Mouse (Mus musculus) forebrain, embryonic 11.5 days (tissue): ENCODE results near the gene Brinp2. TPM values are rescaled to one million over a fixed set of nuclear protein-coding genes. Genes with fewer than 3 reads are reported as not detected.

ENCODE experiments used
- ATAC-seq: fragments of 200-750 bp; cut with Nextera tagmentation; replicated peaks from 2 replicates; pipeline ENCODE4 v1.8.0; 2017; ENCODE audit warnings: moderate TSS enrichment; ENCODE audit not compliant: low FRiP score
- DNase-seq: peaks from one replicate; pipeline ENCODE4 v3.0.0-alpha.2; 2017; ENCODE audit warnings: low spot score
- H3K27ac ChIP-seq: fragments of 300-500 bp; sonication (generic); 2 replicates; pipeline ENCODE4 v1.5.1; 2014; ENCODE audit warnings: low read depth, low read length
- H3K27me3 ChIP-seq: fragments of 300-500 bp; sonication (generic); 2 replicates; pipeline ENCODE4 v1.6.1; 2014; ENCODE audit warnings: mild to moderate bottlenecking, low read length, mixed read lengths; ENCODE audit not compliant: control insufficient read depth, insufficient read depth
- H3K36me3 ChIP-seq: fragments of 300-500 bp; sonication (generic); 2 replicates; pipeline ENCODE4 v1.6.1; 2014; ENCODE audit warnings: mild to moderate bottlenecking, low read length, moderate library complexity, mixed read lengths; ENCODE audit not compliant: control insufficient read depth, insufficient read depth
- H3K4me1 ChIP-seq: fragments of 300-500 bp; sonication (generic); replicated peaks from 2 replicates; pipeline ENCODE4 v1.6.1; 2014; ENCODE audit warnings: low read length, mixed read lengths; ENCODE audit not compliant: control insufficient read depth, insufficient read depth
- H3K4me2 ChIP-seq: fragments of 300-500 bp; sonication (generic); 2 replicates; pipeline ENCODE4 v1.6.1; 2014; ENCODE audit warnings: low read depth, mild to moderate bottlenecking, low read length, moderate library complexity, mixed read lengths; ENCODE audit not compliant: severe bottlenecking
- H3K4me3 ChIP-seq: fragments of 300-500 bp; sonication (generic); 2 replicates; pipeline ENCODE4 v1.5.1; 2014; ENCODE audit warnings: low read depth, low read length
- H3K9ac ChIP-seq: fragments of 300-500 bp; sonication (generic); 2 replicates; pipeline ENCODE4 v1.6.1; 2014; ENCODE audit warnings: low read length
- H3K9me3 ChIP-seq: fragments of 300-500 bp; sonication (generic); 2 replicates; pipeline ENCODE4 v1.6.1; 2016; ENCODE audit warnings: low read length, mixed read lengths; ENCODE audit not compliant: control insufficient read depth
- WGBS: fragments of 180-500 bp; shearing (Covaris S2); extraction: QIAGEN DNeasy Blood & Tissue Kit; methylation state at CpG from one replicate; pipeline ENCODE4 v1.1.7; 2014; 5-methylcytosine and 5-hydroxymethylcytosine counted together
- polyA plus RNA-seq: library from polyadenylated mRNA; unstranded; fragments of >200 nt; fragmentation: Nextera tagmentation; extraction: Ambion mirVana; gene quantifications from 2 replicates; pipeline ENCODE4 v1.2.1, GENCODE M21; 2014

The Brinp2 gene
- polyA plus RNA-seq, 1 experiment from 2014 or later, result 6.2 TPM

GRCm38 (mm10) chr1:158364461-158364860 is 8.3 kb upstream of the Brinp2 start:
- Histone ChIP-seq H3K36me3 (no peaks in the 10 kb centered on the region), H3K4me1 (peaks cover 7% of the 10 kb centered on the region; the same call in 1 of the 2 replicates), H3K9ac (peak overlapping the region; percentile 30), H3K27ac (peak overlapping the region; percentile 7; the same call in 1 of the 2 replicates), H3K4me3 (peak overlapping the region; percentile 67), H3K4me2 (peak overlapping the region; percentile 78), H3K27me3 (no peaks in the 10 kb centered on the region), H3K9me3 (no peaks in the 10 kb centered on the region)
- DNase-seq, result peak; percentile 55
- WGBS, result 21% methylated on average over 1 of the region's 1 CpGs
- ATAC-seq, result peak; percentile 73

GRCm38 (mm10) chr1:158362292-158363101 is 6.4 kb upstream of the Brinp2 start:
- Histone ChIP-seq H3K36me3 (no peaks in the 10 kb centered on the region), H3K27ac (peak overlapping the region; percentile 79), H3K9ac (peak overlapping the region; percentile 96), H3K9me3 (no peaks in the 10 kb centered on the region), H3K4me2 (peak overlapping the region; percentile 78), H3K27me3 (no peaks in the 10 kb centered on the region), H3K4me3 (peak overlapping the region; percentile 67), H3K4me1 (peaks cover 7% of the 10 kb centered on the region; the same call in 1 of the 2 replicates)
- DNase-seq, result peak; percentile 76
- WGBS, result 1% methylated on average over 33 of the region's 37 CpGs
- peak; percentile 83 for ATAC-seq

DNA sequence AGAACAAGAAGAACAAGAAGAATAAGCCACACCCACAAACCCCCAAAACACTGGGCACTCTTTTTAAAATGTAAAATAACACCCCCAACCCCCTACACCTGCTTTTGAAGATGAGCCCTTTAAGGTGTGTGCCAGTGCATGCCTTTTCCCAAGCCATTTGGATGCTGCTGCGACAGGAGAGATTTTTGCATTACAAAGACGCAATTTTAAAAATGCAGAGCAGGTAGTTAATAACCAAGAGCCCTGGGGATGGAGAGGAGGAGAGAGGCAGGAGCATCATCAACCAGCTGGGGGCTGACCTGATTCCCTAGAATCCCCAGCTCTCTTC is 5.8 kb upstream of the Brinp2 start, which contains the start of gene Astn1:
Gene Astn1, plus strand, starts transcription at position 310 of the 328 bp plus-strand sequence.
- WGBS, result 0% methylated on average over 2 of the region's 2 CpGs
- H3K27ac ChIP-seq, result peak within 1 kb of the TSS; percentile 79
- DNase-seq, result no peak
- H3K4me2 ChIP-seq, result peak within 1 kb of the TSS; percentile 78
- H3K4me3 ChIP-seq, result peak within 1 kb of the TSS; percentile 67
- no peaks in the 10 kb centered on the region for H3K36me3 ChIP-seq
- no peak; the same call in 1 of the 2 replicates for ATAC-seq
- H3K9me3 ChIP-seq, result no peaks in the 10 kb centered on the region
- peak within 1 kb of the TSS; percentile 96 for H3K9ac ChIP-seq
- H3K27me3 ChIP-seq, result no peaks in the 10 kb centered on the region
- peaks cover 7% of the 10 kb centered on the region; the same call in 1 of the 2 replicates for H3K4me1 ChIP-seq

- DNase-seq, result peak; percentile 58
- peak; percentile 34 for ATAC-seq
- Histone ChIP-seq H3K9me3 (no peaks in the 10 kb centered on the region), H3K36me3 (no peaks in the 10 kb centered on the region), H3K27ac (no peak overlapping the region), H3K4me3 (peak overlapping the region; percentile 66), H3K4me2 (peak overlapping the region; percentile 98), H3K4me1 (no peaks in the 10 kb centered on the region; the same call in 1 of the 2 replicates), H3K9ac (peak overlapping the region; percentile 64), H3K27me3 (peaks cover 10% of the 10 kb centered on the region)
- 7% methylated on average over 28 of the region's 28 CpGs for WGBS
Observed at GRCm38 (mm10) chr1:158355177-158356050, 712 bp downstream of the Brinp2 start.

- no peak for DNase-seq
- no peak for ATAC-seq
- H3K4me1 ChIP-seq, result no peaks in the 10 kb centered on the region; the same call in 1 of the 2 replicates
- H3K9me3 ChIP-seq, result no peaks in the 10 kb centered on the region
- peaks cover 10% of the 10 kb centered on the region for H3K27me3 ChIP-seq
- no peaks in the 10 kb centered on the region for H3K36me3 ChIP-seq
- no peak overlapping the region for H3K27ac ChIP-seq
- no peak overlapping the region for H3K4me2 ChIP-seq
- no peak overlapping the region for H3K4me3 ChIP-seq
- no peak overlapping the region for H3K9ac ChIP-seq
- WGBS, result 87% methylated on average over 5 of the region's 5 CpGs
Observed at GRCm38 (mm10) chr1:158353656-158354371, 2.3 kb downstream of the Brinp2 start.

DNA sequence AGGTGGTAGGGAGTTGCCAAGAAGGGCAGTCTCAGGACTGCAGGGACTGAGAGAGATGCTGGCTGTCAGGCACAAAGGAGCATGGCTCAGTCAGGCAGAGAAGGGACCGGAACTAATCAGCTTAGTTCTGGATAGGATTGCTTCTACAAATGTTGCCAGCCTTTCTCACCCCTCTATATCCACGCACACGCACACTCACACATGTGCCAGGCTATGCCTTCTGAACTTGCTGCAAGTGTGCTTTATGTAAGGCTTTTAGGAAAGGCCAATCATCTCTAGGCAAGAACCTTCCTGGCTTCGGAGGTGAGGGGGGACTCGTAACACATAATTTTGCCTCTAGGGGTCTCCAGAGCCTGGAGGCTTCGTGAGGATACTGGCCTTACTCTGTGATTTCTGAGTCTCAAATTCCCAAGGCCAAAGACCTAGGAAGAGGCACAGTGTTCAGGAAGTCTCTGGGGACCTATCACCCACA is 12.8 kb downstream of the Brinp2 start:
- no peaks in the 10 kb centered on the region for H3K9me3 ChIP-seq
- no peak overlapping the region for H3K27ac ChIP-seq
- 31% methylated on average over 6 of the region's 6 CpGs for WGBS
- ATAC-seq (peak; percentile 61), DNase-seq (peak; percentile 54)
- H3K4me1 ChIP-seq, result no peaks in the 10 kb centered on the region
- H3K4me2 ChIP-seq, result no peak overlapping the region
- no peaks in the 10 kb centered on the region for H3K36me3 ChIP-seq
- no peak overlapping the region for H3K9ac ChIP-seq
- H3K27me3 ChIP-seq, result no peaks in the 10 kb centered on the region
- H3K4me3 ChIP-seq, result no peak overlapping the region

GRCm38 (mm10) chr1:158328839-158329238 is 27.3 kb downstream of the Brinp2 start:
- Histone ChIP-seq H3K9me3 (no peaks in the 10 kb centered on the region), H3K9ac (no peak overlapping the region), H3K27me3 (no peaks in the 10 kb centered on the region), H3K36me3 (no peaks in the 10 kb centered on the region), H3K4me3 (no peak overlapping the region), H3K4me2 (no peak overlapping the region), H3K27ac (no peak overlapping the region), H3K4me1 (no peaks in the 10 kb centered on the region)
- no peak for DNase-seq
- no peak for ATAC-seq
- 86% methylated on average over 2 of the region's 2 CpGs for WGBS

DNA sequence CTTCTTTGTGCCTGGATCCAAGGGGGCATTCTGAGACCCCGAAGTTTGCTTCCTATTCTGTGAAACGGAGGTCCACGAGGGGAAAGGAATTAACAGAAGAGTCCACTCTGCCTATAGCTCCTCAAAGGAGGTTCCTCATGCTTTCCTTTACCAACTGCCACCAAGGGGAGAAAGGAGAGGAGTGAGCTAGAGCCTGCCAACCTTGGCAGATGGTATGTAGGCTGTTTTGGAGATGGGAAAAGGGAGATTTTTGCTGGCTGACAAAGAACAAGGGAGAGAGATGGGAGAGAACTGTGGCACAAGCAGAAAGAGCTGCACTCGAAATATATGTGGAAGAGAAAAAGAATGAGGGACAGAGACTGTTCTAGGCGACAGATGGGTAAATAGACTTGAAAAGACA is 28.0 kb downstream of the Brinp2 start:
- WGBS, result 83% methylated on average over 5 of the region's 5 CpGs
- H3K4me2 ChIP-seq, result no peak overlapping the region
- no peak overlapping the region for H3K27ac ChIP-seq
- no peaks in the 10 kb centered on the region for H3K36me3 ChIP-seq
- H3K4me3 ChIP-seq, result no peak overlapping the region
- H3K9me3 ChIP-seq, result no peaks in the 10 kb centered on the region
- ATAC-seq (no peak), DNase-seq (no peak)
- H3K4me1 ChIP-seq, result no peaks in the 10 kb centered on the region
- no peak overlapping the region for H3K9ac ChIP-seq
- H3K27me3 ChIP-seq, result no peaks in the 10 kb centered on the region
